Mouse (Mus musculus) CH12.LX (cell line): ENCODE measurements around the gene Rbm14.

Experiments used
- CHD1 ChIP-seq: IDR thresholded peaks from 2 replicates; pipeline ENCODE4 v1.6.1; 2012; ENCODE audit warnings: low read depth, low read length, improper control_type of control experiment, inconsistent platforms
- CTCF ChIP-seq, 2 experiments: IDR thresholded peaks in 1 of 2; conservative IDR thresholded peaks in 1 of 2; 2 replicates each; pipeline ENCODE4 v1.5.1; 2011 to 2012; ENCODE audit warnings: low read depth in 2 of 2, low read length in 2 of 2, improper control_type of control experiment in 1 of 2, inconsistent platforms in 1 of 2, mild to moderate bottlenecking in 1 of 2, moderate library complexity in 1 of 2
- KAT2A ChIP-seq: IDR thresholded peaks from 2 replicates; pipeline ENCODE4 v1.6.1; 2012; ENCODE audit warnings: low read length, improper control_type of control experiment, inconsistent platforms; ENCODE audit not compliant: insufficient replicate concordance
- MYC ChIP-seq: IDR thresholded peaks from 2 replicates; pipeline ENCODE4 v1.6.1; 2011; ENCODE audit warnings: low read depth, mild to moderate bottlenecking, improper control_type of control experiment, low read length
- TCF12 ChIP-seq: IDR thresholded peaks from 2 replicates; pipeline ENCODE4 v1.6.1; 2014; ENCODE audit warnings: low read depth, mild to moderate bottlenecking, inconsistent platforms, low read length, improper control_type of control experiment
- ZC3H11A ChIP-seq: IDR thresholded peaks from 2 replicates; pipeline ENCODE4 v1.6.1; 2012; ENCODE audit warnings: low read depth, mild to moderate bottlenecking, inconsistent platforms, low read length, improper control_type of control experiment
- ZKSCAN1 ChIP-seq: IDR thresholded peaks from 2 replicates; pipeline ENCODE4 v1.6.1; 2012; ENCODE audit warnings: low read depth, inconsistent platforms, low read length, improper control_type of control experiment, borderline replicate concordance
- ZMIZ1 ChIP-seq: IDR thresholded peaks from 2 replicates; pipeline ENCODE4 v1.6.1; 2012; ENCODE audit warnings: low read depth, mild to moderate bottlenecking, inconsistent platforms, low read length, improper control_type of control experiment

- TF ChIP-seq ZKSCAN1: no peak
- TF ChIP-seq KAT2A: no peak
- TF ChIP-seq CTCF (conservative IDR thresholded peaks at IDR 0.05 in 1 of 2, IDR thresholded peaks at IDR 0.05 in 1 of 2; ENCODE audit: low read depth in 2 of 2, low read length in 2 of 2): peak in 1 of 2 experiments; percentile 38; a peak in 2 of 4 replicates
- no peak for TF ChIP-seq ZMIZ1
- TF ChIP-seq TCF12: no peak
- TF ChIP-seq ZC3H11A: no peak
- TF ChIP-seq MYC: no peak
- no peak for TF ChIP-seq CHD1
These were observed 48.6 kb downstream of the Rbm14 start for GRCm38 (mm10) chr19:4762876-4763275.
